Mouse (Mus musculus) hindbrain, embryonic 15.5 days (tissue): ENCODE measurements around the gene Gabrr2. TPM values are rescaled to one million over a fixed set of nuclear protein-coding genes. Genes with fewer than 3 reads are reported as not detected.
"Not testable (repeated sequence)": the region's sequence is repeated elsewhere in the genome, so short reads cannot be mapped to it uniquely, and the experiment has no call there.

Source experiments
- ATAC-seq: fragments of 200-750 bp; cut with Nextera tagmentation; 2 replicates; pipeline ENCODE4 v1.8.0; 2017; ENCODE audit warnings: low read depth, moderate number of reproducible peaks, moderate TSS enrichment; ENCODE audit not compliant: low FRiP score
- H3K27ac ChIP-seq: fragments of 300-500 bp; sonication (generic); replicated peaks from 2 replicates; pipeline ENCODE4 v1.5.1; 2015; ENCODE audit warnings: mild to moderate bottlenecking, inconsistent platforms
- H3K27me3 ChIP-seq: fragments of 300-500 bp; sonication (generic); 2 replicates; pipeline ENCODE4 v1.6.1; 2015; ENCODE audit warnings: control low read depth, inconsistent platforms
- H3K36me3 ChIP-seq: fragments of 300-500 bp; sonication (generic); 2 replicates; pipeline ENCODE4 v1.6.1; 2015; ENCODE audit warnings: control low read depth, inconsistent platforms
- H3K4me1 ChIP-seq: fragments of 300-500 bp; sonication (generic); replicated peaks from 2 replicates; pipeline ENCODE4 v1.6.1; 2015; ENCODE audit warnings: control low read depth, inconsistent platforms
- H3K4me2 ChIP-seq: fragments of 300-500 bp; sonication (generic); 2 replicates; pipeline ENCODE4 v1.6.1; 2015; ENCODE audit warnings: moderate library complexity, mild to moderate bottlenecking, inconsistent platforms
- H3K4me3 ChIP-seq: fragments of 300-500 bp; sonication (generic); 2 replicates; pipeline ENCODE4 v1.5.1; 2015; ENCODE audit warnings: mild to moderate bottlenecking, inconsistent platforms
- H3K9ac ChIP-seq: fragments of 300-500 bp; sonication (generic); 2 replicates; pipeline ENCODE4 v1.6.1; 2015; ENCODE audit warnings: inconsistent platforms
- H3K9me3 ChIP-seq: fragments of 300-500 bp; sonication (generic); 2 replicates; pipeline ENCODE4 v1.6.1; 2016; ENCODE audit warnings: control low read depth, inconsistent platforms
- WGBS: fragments of 180-500 bp; shearing (Covaris S2); methylation state at CpG from one replicate; pipeline ENCODE4 v1.1.7; 2015; 5-methylcytosine and 5-hydroxymethylcytosine counted together
- polyA plus RNA-seq: library from polyadenylated mRNA; unstranded; fragments of >200 nt; fragmentation: Nextera tagmentation; extraction: Ambion mirVana; gene quantifications from 2 replicates; pipeline ENCODE4 v1.2.1, GENCODE M21; 2015

The Gabrr2 gene
- polyA plus RNA-seq, 1 experiment from 2014 or later, result 0.34 TPM

DNA sequence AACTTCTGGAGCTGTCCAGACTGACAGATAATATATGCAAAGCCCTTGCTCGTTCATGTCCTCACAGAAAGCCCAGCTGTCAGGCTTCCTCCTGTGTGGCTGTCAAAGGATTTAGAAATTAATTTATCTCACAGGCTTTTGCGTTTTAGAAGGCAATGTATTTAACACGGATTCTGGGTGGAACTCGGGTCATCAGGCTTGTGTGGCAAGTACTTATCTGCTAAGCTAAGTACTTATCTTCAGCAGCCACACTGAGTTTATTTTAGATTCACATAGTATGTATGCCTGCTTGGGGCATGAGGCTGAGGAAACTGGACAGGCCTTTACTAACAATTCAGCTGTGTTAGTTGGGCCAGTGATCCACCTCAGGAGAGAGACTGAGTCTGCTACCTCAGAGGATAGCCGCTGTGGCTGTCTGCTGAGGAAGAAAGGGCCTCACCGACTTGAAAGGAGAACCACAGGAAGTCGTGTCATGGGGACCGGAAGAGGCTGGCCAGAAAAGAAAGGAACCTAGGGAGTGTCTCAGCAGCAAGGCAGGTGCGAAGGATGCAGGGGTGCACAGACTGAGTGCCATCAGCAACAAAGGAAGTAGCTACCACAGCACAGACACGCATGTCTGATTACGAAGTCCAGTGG lies 9.8 kb downstream of the Gabrr2 start:
- Histone ChIP-seq H3K27ac (no peak overlapping the region), H3K4me1 (no peaks in the 10 kb centered on the region), H3K4me2 (no peak overlapping the region), H3K4me3 (no peak overlapping the region), H3K27me3 (no peaks in the 10 kb centered on the region), H3K9ac (no peak overlapping the region), H3K36me3 (no peaks in the 10 kb centered on the region), H3K9me3 (no peaks in the 10 kb centered on the region)
- ATAC-seq, result no peak
- WGBS, result 43% methylated on average over 11 of the region's 11 CpGs

GRCm38 (mm10) chr4:33074406-33074805 lies 11.6 kb downstream of the Gabrr2 start:
- Histone ChIP-seq H3K9me3 (no peaks in the 10 kb centered on the region), H3K9ac (no peak overlapping the region), H3K36me3 (no peaks in the 10 kb centered on the region), H3K27ac (no peak overlapping the region), H3K4me1 (no peaks in the 10 kb centered on the region), H3K4me3 (no peak overlapping the region), H3K4me2 (no peak overlapping the region), H3K27me3 (no peaks in the 10 kb centered on the region)
- no peak for ATAC-seq
- WGBS, result 86% methylated on average over 4 of the region's 4 CpGs

DNA sequence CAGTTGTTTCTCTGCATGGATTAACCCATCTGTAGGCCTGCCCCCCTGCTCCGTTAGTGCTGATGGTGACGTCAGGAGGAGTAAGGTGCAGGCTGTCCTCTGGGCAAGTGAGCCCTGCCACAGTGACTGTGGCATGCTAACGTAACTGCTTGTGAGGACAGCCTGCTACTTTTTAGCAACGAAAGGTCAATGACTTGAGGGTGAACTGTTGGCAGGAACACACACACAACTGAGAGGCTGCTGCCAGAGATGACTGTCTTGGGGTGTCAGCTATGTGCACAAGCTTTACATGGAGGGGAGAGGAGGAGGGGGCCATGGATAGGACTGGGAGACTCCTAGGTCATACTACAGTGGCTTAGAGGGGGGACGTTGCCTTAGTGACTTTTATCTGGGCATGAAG lies 12.1 kb downstream of the Gabrr2 start:
- Histone ChIP-seq H3K4me1 (no peaks in the 10 kb centered on the region), H3K4me3 (no peak overlapping the region), H3K4me2 (no peak overlapping the region), H3K27ac (no peak overlapping the region), H3K9ac (no peak overlapping the region), H3K27me3 (no peaks in the 10 kb centered on the region), H3K9me3 (no peaks in the 10 kb centered on the region), H3K36me3 (no peaks in the 10 kb centered on the region)
- 75% methylated on average over 5 of the region's 5 CpGs for WGBS
- no peak for ATAC-seq

DNA sequence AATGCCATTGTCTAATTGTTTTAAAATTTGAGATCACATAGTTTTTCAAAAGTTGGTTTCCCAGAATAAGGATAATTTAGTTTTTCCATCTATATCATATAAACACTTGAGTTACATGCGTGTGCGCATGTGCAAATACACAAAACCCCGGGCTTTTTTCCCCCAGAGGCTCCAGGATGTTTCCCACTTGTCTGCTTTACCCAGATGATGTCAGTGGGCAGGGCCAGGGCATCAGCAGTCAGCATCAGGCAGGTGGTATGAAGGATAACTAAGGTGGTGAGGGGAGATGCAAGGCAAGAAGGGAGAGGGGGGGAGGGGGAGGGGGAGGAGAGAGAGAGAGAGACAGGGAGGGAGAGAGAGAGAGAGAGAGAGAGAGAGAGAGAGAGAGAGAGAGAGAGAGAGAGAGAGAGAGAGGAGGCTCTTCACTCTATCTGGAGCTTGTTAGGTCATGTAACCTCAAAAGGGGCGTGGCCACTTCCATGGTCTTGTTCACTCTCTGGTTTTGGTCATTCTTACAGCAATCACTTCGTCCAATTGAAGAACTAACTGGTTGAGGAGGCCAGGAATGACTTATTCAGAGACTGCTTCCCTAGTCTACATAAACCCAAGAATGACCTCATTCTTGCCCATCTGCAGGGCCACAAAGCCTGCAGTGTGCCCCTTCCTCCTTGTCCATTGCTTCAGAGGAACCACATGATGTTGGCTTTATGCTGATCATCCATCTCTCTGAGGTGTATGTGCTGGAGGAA lies 13.2 kb downstream of the Gabrr2 start:
- ATAC-seq, result no peak
- Histone ChIP-seq H3K27me3 (no peaks in the 10 kb centered on the region), H3K4me3 (no peak overlapping the region), H3K27ac (no peak overlapping the region), H3K4me2 (no peak overlapping the region), H3K9me3 (no peaks in the 10 kb centered on the region), H3K36me3 (no peaks in the 10 kb centered on the region), H3K9ac (no peak overlapping the region), H3K4me1 (no peaks in the 10 kb centered on the region)
- WGBS, result 83% methylated on average over 5 of the region's 5 CpGs

DNA sequence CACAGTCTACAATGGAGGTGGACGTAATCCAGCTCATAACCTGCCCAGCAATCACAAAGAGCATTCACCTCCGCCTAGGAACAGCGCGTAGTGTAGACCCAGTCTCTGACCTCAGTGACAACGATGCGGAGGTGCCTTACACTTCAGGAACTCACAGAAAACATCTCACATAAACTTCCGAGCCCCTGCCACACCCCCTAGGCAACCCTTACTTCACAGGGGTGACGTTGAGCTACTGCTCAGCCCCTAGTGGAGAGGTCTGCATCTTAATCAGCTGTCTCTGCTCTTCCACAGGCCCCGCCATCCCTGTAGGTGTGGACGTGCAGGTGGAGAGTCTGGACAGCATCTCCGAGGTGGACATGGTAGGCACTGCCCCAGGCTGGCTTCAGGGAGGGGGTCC lies 14.4 kb downstream of the Gabrr2 start:
- no peak overlapping the region for H3K9ac ChIP-seq
- H3K27ac ChIP-seq, result no peak overlapping the region
- no peaks in the 10 kb centered on the region for H3K9me3 ChIP-seq
- no peak for ATAC-seq
- H3K36me3 ChIP-seq, result no peaks in the 10 kb centered on the region
- WGBS, result 82% methylated on average over 11 of the region's 11 CpGs
- no peaks in the 10 kb centered on the region for H3K4me1 ChIP-seq
- H3K4me3 ChIP-seq, result no peak overlapping the region
- no peaks in the 10 kb centered on the region for H3K27me3 ChIP-seq
- no peak overlapping the region for H3K4me2 ChIP-seq

- Histone ChIP-seq H3K9me3 (no peaks in the 10 kb centered on the region), H3K27ac (no peak overlapping the region), H3K36me3 (no peaks in the 10 kb centered on the region), H3K27me3 (no peaks in the 10 kb centered on the region), H3K4me2 (no peak overlapping the region), H3K4me3 (no peak overlapping the region), H3K9ac (no peak overlapping the region), H3K4me1 (no peaks in the 10 kb centered on the region)
- WGBS, result 71% methylated on average over 8 of the region's 8 CpGs
- no peak for ATAC-seq
These were observed 14.9 kb downstream of the Gabrr2 start for GRCm38 (mm10) chr4:33077724-33078123.

- H3K9me3 ChIP-seq, result no peaks in the 10 kb centered on the region
- ATAC-seq, result no peak
- H3K4me1 ChIP-seq, result no peaks in the 10 kb centered on the region
- H3K27ac ChIP-seq, result no peak overlapping the region
- no peak overlapping the region for H3K4me2 ChIP-seq
- H3K36me3 ChIP-seq, result no peaks in the 10 kb centered on the region
- H3K9ac ChIP-seq, result no peak overlapping the region
- no peak overlapping the region for H3K4me3 ChIP-seq
- H3K27me3 ChIP-seq, result no peaks in the 10 kb centered on the region
- 96% methylated on average over 3 of the region's 3 CpGs for WGBS
These were observed 15.7 kb downstream of the Gabrr2 start for GRCm38 (mm10) chr4:33078492-33078891.

DNA sequence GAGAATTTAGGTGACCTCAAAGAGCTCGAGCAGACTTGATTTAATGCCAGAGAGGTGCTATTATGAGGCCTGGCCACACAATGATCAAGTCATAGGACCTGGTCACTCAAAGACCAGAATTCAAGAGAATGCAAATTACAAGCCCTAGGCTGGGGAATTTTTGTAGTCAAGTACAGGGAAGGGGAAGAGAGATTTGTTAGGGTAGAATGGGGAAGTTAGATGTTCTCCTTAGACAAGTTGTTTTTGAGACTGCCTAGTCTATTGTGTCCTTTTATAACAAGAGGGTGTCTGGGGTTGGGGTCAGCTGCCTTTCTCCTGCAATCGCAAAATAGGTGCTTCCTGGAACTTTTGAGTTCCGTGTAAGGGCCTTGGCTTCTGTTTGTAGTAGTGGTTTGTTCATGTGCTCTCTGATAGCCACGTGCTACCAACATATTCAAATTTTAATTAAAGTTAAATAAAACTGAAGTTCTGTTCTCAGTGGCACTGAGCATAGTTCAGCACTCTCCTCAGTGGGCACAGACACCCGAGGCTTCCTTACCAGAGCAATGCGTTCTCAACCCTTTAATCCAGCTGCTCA lies 36.4 kb downstream of the Gabrr2 start:
- H3K36me3 ChIP-seq, result no peaks in the 10 kb centered on the region
- no peak overlapping the region for H3K9ac ChIP-seq
- no peaks in the 10 kb centered on the region for H3K27me3 ChIP-seq
- no peaks in the 10 kb centered on the region for H3K4me1 ChIP-seq
- ATAC-seq, result no peak
- no peak overlapping the region for H3K27ac ChIP-seq
- no peak overlapping the region for H3K4me3 ChIP-seq
- WGBS, result 78% methylated on average over 6 of the region's 6 CpGs
- no peaks in the 10 kb centered on the region for H3K9me3 ChIP-seq
- no peak overlapping the region for H3K4me2 ChIP-seq

GRCm38 (mm10) chr4:33109720-33110458 lies 47.1 kb downstream of the Gabrr2 start:
- no peaks in the 10 kb centered on the region for H3K4me1 ChIP-seq
- no peak for ATAC-seq
- no peak overlapping the region for H3K27ac ChIP-seq
- H3K4me3 ChIP-seq, result no peak overlapping the region
- no peak overlapping the region for H3K9ac ChIP-seq
- H3K36me3 ChIP-seq, result no peaks in the 10 kb centered on the region
- WGBS, result 92% methylated on average over 14 of the region's 14 CpGs
- no peak overlapping the region for H3K4me2 ChIP-seq
- H3K9me3 ChIP-seq, result no peaks in the 10 kb centered on the region
- H3K27me3 ChIP-seq, result no peaks in the 10 kb centered on the region

GRCm38 (mm10) chr4:33110845-33111244 lies 48.0 kb downstream of the Gabrr2 start:
- no peak for ATAC-seq
- WGBS, result 85% methylated on average over 7 of the region's 7 CpGs
- Histone ChIP-seq H3K27ac (no peak overlapping the region), H3K4me3 (no peak overlapping the region), H3K9ac (no peak overlapping the region), H3K36me3 (no peaks in the 10 kb centered on the region), H3K4me2 (no peak overlapping the region), H3K9me3 (no peaks in the 10 kb centered on the region), H3K27me3 (no peaks in the 10 kb centered on the region), H3K4me1 (no peaks in the 10 kb centered on the region)

DNA sequence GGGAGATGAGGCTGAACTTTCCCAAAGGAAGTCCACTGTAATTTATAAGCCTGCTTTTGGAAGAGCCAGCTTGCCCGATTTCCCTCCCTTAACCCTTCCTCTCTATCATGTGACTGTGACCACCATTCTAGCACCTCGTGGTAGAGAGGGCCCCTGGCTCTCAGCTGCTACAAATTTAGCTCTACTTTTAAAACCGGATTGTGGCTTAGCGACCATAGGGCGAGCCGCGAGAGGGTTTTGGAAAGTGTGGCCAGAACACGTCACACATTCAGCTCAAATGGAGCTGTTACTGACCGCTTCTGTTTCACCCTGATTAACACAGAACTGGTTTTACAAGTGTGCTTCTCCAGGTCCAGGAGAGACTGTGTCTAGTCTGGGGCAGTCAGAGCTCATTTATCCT lies 48.6 kb downstream of the Gabrr2 start:
- Histone ChIP-seq H3K27ac (no peak overlapping the region), H3K4me2 (no peak overlapping the region), H3K9me3 (no peaks in the 10 kb centered on the region), H3K27me3 (no peaks in the 10 kb centered on the region), H3K9ac (no peak overlapping the region), H3K4me3 (no peak overlapping the region), H3K4me1 (no peaks in the 10 kb centered on the region), H3K36me3 (no peaks in the 10 kb centered on the region)
- ATAC-seq, result no peak
- 91% methylated on average over 9 of the region's 9 CpGs for WGBS

DNA sequence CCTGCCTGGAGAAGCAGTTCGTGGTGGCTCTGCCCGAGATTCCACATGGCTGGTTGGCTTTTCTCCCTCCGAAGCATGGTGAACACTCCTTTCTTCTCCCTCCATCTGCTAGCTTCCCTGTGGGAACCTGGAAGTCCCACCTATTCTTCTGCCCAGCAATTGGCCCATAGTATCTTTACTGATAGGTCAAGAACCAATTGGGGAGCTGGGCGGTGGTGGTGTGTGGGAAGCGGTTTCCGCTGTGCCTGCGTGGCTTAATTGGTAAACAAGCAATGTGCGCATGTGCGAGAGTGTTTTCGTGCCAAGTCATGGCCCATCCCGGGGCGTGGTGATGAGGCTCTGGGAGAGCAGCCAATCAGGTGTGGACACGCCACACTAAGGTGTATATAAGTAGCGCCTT lies 50.1 kb downstream of the Gabrr2 start:
- not testable (repeated sequence) for H3K27me3 ChIP-seq, H3K9ac ChIP-seq, H3K4me2 ChIP-seq, H3K27ac ChIP-seq, H3K36me3 ChIP-seq, H3K4me3 ChIP-seq, H3K9me3 ChIP-seq, H3K4me1 ChIP-seq, ATAC-seq
- 95% methylated on average over 14 of the region's 14 CpGs for WGBS
